Mouse (Mus musculus) intestine, postnatal 0 days (tissue): ENCODE measurements at regions not wholly inside any gene's neighbourhood (a gene's known extent, or its start where the extent isn't known, plus 50 kb on each side); places are given as distances from the start of the nearest gene placed in this dataset.

Experiments
- ATAC-seq: fragments of 200-750 bp; cut with Nextera tagmentation; 2 replicates; pipeline ENCODE4 v1.8.0; 2017; ENCODE audit warnings: mild to moderate bottlenecking, moderate TSS enrichment, moderate library complexity
- H3K27ac ChIP-seq: fragments of 300-500 bp; sonication (generic); 2 replicates; pipeline ENCODE4 v1.5.1; 2014; ENCODE audit warnings: mild to moderate bottlenecking, low read depth, low read length, moderate library complexity
- H3K27me3 ChIP-seq: fragments of 300-500 bp; sonication (generic); replicated peaks from 2 replicates; pipeline ENCODE4 v1.6.1; 2014; ENCODE audit warnings: low read length, mixed read lengths; ENCODE audit not compliant: control insufficient read depth, insufficient read depth
- H3K36me3 ChIP-seq: fragments of 300-500 bp; sonication (generic); 2 replicates; pipeline ENCODE4 v1.6.1; 2014; ENCODE audit warnings: mild to moderate bottlenecking, moderate library complexity; ENCODE audit not compliant: control insufficient read depth, insufficient read depth
- H3K4me1 ChIP-seq: fragments of 300-500 bp; sonication (generic); replicated peaks from 2 replicates; pipeline ENCODE4 v1.6.1; 2014; ENCODE audit warnings: antibody characterized with exemption, low read length, mixed read lengths; ENCODE audit not compliant: control insufficient read depth, insufficient read depth
- H3K4me2 ChIP-seq: fragments of 300-500 bp; sonication (generic); replicated peaks from 2 replicates; pipeline ENCODE4 v1.6.1; 2014; ENCODE audit warnings: low read depth, mild to moderate bottlenecking, moderate library complexity
- H3K4me3 ChIP-seq: fragments of 300-500 bp; sonication (generic); 2 replicates; pipeline ENCODE4 v1.5.1; 2014; ENCODE audit warnings: low read depth, low read length
- H3K9ac ChIP-seq: fragments of 300-500 bp; sonication (generic); 2 replicates; pipeline ENCODE4 v1.6.1; 2014; ENCODE audit warnings: mild to moderate bottlenecking, low read depth, low read length
- H3K9me3 ChIP-seq: fragments of 300-500 bp; sonication (generic); 2 replicates; pipeline ENCODE4 v1.6.1; 2016; ENCODE audit warnings: mixed run types; ENCODE audit not compliant: control insufficient read depth
- CTCF ChIP-seq: sonication (generic); IDR thresholded peaks from 2 replicates; pipeline ENCODE4 v1.5.1; 2016; ENCODE audit warnings: low read depth, mild to moderate bottlenecking, control low read depth, antibody characterized with exemption, moderate library complexity
- WGBS: fragments of 180-500 bp; shearing (Covaris S2); extraction: QIAGEN DNeasy Blood & Tissue Kit; methylation state at CpG from one replicate; pipeline ENCODE4 v1.1.7; 2014; 5-methylcytosine and 5-hydroxymethylcytosine counted together

DNA sequence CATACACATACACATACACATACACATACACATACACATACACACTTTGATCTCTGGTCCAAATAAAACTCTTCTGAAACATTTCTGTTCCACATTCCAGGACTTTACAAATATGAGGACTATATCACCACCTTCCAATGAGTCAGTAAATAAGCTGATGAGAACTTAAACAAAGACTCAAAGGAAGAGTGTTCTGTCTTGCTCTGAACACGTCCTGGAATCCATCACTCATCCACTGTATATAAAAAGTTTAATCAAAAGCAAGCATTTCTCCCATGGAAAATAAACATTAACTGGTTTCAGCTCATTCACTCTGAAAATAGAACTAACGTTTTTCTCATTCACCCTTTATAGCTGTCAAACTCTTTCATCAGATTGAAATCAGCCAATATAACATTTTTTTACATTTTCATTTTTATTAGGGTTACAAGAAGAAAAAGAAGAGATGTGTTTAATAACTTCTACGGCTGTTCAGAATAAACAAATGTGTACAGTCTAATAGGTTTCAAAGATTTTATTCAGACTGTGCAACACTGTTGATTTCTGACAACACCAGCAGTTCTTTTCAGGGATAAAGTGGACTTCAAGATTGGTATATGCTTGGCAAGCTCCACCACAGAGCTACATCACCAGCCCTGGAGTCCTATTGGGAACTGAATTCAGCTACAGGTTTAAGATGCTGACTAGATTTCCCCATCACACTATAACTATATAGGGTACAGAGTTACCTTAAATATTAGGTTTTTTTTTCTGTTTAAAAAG, 151.0 kb upstream of the Tmtc1 start:
- no peak overlapping the region for H3K27ac ChIP-seq
- 41% methylated on average over 3 of the region's 3 CpGs for WGBS
- H3K9me3 ChIP-seq = no peaks in the 10 kb centered on the region
- TF ChIP-seq CTCF = no peak
- H3K27me3 ChIP-seq = no peaks in the 10 kb centered on the region
- H3K9ac ChIP-seq = no peak overlapping the region
- no peak overlapping the region for H3K4me3 ChIP-seq
- H3K4me2 ChIP-seq = no peak overlapping the region
- ATAC-seq = no peak
- H3K4me1 ChIP-seq = no peaks in the 10 kb centered on the region
- no peaks in the 10 kb centered on the region for H3K36me3 ChIP-seq

DNA sequence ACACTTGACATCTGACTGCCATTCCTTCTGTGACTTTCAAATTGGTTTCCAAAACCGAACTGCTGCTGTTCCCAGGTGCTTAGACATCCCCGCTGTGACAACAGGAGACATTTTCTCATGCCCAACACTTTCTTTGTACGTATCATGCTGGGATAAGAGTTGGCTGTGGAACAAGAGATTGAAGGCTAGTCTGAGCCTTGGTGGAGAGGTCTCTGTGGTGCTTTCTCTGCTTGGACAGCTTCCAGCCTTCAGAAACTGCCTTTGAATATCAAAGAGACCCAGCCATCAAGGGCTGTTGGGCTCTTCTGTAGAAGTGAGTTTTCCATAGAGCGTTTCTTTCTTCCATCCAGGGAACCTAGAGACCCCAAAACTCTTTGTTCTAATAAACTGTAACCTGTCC, 144.8 kb upstream of the Tmtc1 start:
- H3K27ac ChIP-seq = no peak overlapping the region
- no peak overlapping the region for H3K4me2 ChIP-seq
- no peaks in the 10 kb centered on the region for H3K27me3 ChIP-seq
- no peak overlapping the region for H3K4me3 ChIP-seq
- WGBS = 85% methylated on average over 4 of the region's 4 CpGs
- ATAC-seq = no peak
- H3K4me1 ChIP-seq = no peaks in the 10 kb centered on the region
- H3K9me3 ChIP-seq = no peaks in the 10 kb centered on the region
- no peak overlapping the region for H3K9ac ChIP-seq
- no peaks in the 10 kb centered on the region for H3K36me3 ChIP-seq
- no peak for TF ChIP-seq CTCF

DNA sequence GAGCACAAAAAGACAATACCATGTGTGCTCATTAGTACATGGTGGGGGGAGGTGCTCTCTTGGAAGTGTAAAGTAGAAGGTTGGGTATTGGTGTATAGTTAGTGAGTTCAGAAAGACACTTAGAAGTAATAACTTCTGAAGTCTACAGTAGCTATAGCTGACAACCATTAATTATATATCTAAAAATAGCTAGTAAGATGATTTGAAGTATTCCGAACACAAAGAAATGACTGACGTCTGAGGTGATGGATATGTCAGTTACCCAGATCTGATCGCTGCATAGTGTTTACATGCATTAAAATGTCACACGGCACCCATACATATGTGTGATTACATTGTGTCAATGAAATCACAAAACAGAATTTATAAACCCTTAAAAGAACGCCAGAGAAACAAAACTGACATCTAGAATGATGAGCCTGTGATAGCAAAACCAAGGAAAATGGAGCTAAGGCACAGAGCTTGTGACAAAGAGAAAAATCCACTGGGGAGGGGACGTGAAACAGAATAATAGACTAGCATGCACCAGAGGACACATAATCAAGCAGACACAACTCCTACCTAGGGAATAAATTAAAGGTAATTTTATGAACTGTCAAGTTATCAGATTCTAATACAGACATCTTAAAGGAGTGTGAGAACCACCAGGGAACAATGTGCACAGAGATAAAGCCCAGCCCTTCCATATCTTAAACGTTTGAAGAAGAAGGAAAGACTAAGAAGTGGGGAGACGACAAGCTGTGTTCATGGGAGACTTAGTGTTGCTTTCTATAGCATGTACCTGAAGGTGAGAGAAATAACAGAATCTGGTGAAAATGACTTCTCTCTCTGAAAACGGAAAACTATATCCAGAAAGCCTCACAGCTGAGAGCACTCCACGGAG, 142.5 kb upstream of the Tmtc1 start:
- Histone ChIP-seq H3K36me3 (no peaks in the 10 kb centered on the region), H3K27ac (no peak overlapping the region), H3K4me2 (no peak overlapping the region), H3K9me3 (no peaks in the 10 kb centered on the region), H3K9ac (no peak overlapping the region), H3K4me1 (no peaks in the 10 kb centered on the region), H3K27me3 (no peaks in the 10 kb centered on the region), H3K4me3 (no peak overlapping the region)
- no peak for TF ChIP-seq CTCF
- ATAC-seq = no peak
- WGBS = 69% methylated on average over 10 of the region's 10 CpGs

DNA sequence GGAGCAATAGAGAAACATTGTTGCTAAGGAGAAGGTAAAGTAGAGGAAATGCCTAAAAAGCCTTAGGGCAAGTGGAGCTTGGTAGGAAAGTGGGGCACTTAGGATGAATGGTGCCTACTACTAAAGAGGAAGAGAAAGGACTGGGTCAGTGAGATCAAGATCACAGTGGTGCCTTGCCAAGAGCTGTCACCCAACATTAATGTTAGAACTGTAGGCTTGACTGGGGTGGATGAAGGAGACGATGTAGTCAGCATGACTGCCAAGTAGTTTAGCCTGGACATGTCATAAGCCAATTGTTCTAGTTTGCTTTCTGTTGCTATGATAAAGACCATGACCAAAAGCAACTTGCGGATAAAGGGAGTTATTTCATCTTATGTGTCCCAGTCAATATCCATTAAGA, 139.9 kb upstream of the Tmtc1 start:
- H3K27me3 ChIP-seq = no peaks in the 10 kb centered on the region
- no peaks in the 10 kb centered on the region for H3K4me1 ChIP-seq
- H3K27ac ChIP-seq = no peak overlapping the region
- ATAC-seq = no peak
- no peak overlapping the region for H3K4me2 ChIP-seq
- TF ChIP-seq CTCF = no peak
- H3K9me3 ChIP-seq = no peaks in the 10 kb centered on the region
- no peaks in the 10 kb centered on the region for H3K36me3 ChIP-seq
- 87% methylated on average over 2 of the region's 2 CpGs for WGBS
- H3K9ac ChIP-seq = no peak overlapping the region
- no peak overlapping the region for H3K4me3 ChIP-seq

DNA sequence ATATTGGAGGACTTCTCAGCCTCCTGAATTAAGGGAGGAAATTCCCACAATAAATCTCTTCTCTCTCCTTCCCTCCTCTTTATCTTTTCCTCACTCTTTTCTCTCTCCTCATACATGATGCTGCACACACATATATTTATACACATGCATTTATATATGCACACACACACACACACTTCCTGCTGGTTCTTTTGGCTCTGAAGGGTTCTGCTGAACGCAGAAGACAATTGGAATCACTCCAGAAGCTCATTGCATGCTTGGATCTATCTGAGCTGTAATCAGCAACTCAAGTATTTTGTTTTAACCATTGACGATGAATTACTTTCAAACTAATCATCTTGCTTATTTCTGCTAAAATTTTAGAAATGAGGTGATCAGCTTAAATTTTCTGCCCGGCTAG, 134.1 kb upstream of the Tmtc1 start:
- Histone ChIP-seq H3K27me3 (no peaks in the 10 kb centered on the region), H3K4me1 (no peaks in the 10 kb centered on the region), H3K27ac (no peak overlapping the region), H3K9ac (no peak overlapping the region), H3K9me3 (no peaks in the 10 kb centered on the region), H3K4me3 (no peak overlapping the region), H3K4me2 (no peak overlapping the region), H3K36me3 (no peaks in the 10 kb centered on the region)
- ATAC-seq = no peak
- 63% methylated on average over 3 of the region's 3 CpGs for WGBS
- TF ChIP-seq CTCF = no peak

DNA sequence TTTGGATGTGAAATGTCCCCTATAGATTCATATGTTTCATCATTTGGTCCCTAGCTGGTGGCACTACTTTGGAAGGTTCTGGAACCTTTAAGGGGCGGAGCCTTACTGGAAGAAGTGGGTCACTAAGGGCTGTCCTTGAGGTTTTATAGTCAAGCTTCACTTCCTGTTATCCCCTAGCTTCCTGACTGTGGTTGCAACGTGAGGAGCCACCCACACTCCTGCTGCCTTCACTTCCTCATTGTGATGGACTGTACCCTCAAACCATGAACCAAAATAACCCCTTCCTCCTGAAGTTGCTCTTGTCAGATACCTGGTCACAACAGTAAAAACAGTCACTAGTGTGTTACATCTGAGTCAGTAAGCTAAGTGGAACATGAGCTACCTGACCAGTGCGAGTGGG, 133.5 kb upstream of the Tmtc1 start:
- Histone ChIP-seq H3K4me3 (no peak overlapping the region), H3K27ac (no peak overlapping the region), H3K9me3 (no peaks in the 10 kb centered on the region), H3K4me1 (no peaks in the 10 kb centered on the region), H3K9ac (no peak overlapping the region), H3K27me3 (no peaks in the 10 kb centered on the region), H3K4me2 (no peak overlapping the region), H3K36me3 (no peaks in the 10 kb centered on the region)
- ATAC-seq = no peak
- 76% methylated on average over 3 of the region's 3 CpGs for WGBS
- no peak for TF ChIP-seq CTCF
